Mouse (Mus musculus): ENCODE results near the gene Cap2. TPM values are rescaled to one million over a fixed set of nuclear protein-coding genes. Genes with fewer than 3 reads are reported as not detected.

Gene Cap2
- polyA plus RNA-seq, 1 experiment from 2014 or later: 6.6 TPM

DNA sequence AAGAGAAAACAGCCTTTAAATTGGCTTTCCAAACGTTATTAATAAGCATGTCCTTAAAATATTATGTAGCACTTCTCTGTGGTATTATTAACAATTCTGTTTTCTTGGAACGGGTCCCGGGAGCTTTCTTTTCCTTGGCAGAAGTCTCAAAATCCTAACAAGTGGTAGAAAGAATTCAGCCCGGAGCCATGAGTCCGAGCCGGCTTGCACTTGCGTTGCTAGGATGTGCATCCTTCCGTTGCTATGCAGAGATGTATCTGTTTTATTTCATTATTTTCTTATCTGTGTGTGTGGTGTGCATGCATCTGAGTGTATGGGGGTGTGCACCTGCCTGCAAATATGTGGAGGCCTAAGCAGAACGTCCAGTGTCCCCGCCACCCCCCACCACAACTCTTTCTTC, 126.2 kb downstream of the Cap2 start:
- Histone ChIP-seq H3K4me3 (ENCODE audit: low read depth, low read length) (no peak overlapping the region), H3K4me1 (replicated peaks; ENCODE audit: control insufficient read depth, insufficient read depth) (no peaks in the 10 kb centered on the region), H3K9me3 (ENCODE audit: control insufficient read depth, low read length) (no peaks in the 10 kb centered on the region), H3K27ac (replicated peaks) (no peak overlapping the region), H3K9ac (ENCODE audit: low read length) (no peak overlapping the region), H3K36me3 (ENCODE audit: control insufficient read depth, insufficient read depth, low read length) (no peaks in the 10 kb centered on the region), H3K27me3 (ENCODE audit: control insufficient read depth, insufficient read depth, low read length) (no peaks in the 10 kb centered on the region), H3K4me2 (replicated peaks; ENCODE audit: low read depth) (no peak overlapping the region)
- 54% methylated on average over 10 of the region's 10 CpGs for WGBS
- DNase-seq (ENCODE audit: low spot score) (no peak), ATAC-seq (ENCODE audit: low FRiP score, low TSS enrichment) (no peak)
- TF ChIP-seq EP300 (optimal IDR thresholded peaks at IDR 0.05): no peak
- no peak for TF ChIP-seq CTCF (IDR thresholded peaks at IDR 0.05; ENCODE audit: low read depth)

DNA sequence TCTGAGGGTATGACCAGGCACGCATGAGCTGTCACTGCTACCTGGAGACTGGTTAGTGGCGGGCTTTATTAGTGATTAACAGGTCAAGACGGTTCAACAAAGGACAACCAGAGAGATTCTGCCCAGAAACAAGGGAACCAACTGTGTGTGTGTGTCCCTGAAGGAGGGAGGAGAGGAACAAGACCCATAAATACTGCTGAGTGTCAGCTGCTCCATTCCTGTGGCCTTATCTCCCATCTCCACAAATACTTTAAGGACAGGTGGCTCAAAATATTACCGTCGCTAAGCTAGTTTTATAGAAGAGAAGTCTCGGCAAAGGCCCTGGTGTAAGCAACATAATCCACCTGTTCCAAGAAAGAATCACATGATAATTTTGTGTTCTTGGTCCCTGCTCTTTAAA, 127.7 kb downstream of the Cap2 start:
- no peak for ATAC-seq (ENCODE audit: low FRiP score, low TSS enrichment)

DNA sequence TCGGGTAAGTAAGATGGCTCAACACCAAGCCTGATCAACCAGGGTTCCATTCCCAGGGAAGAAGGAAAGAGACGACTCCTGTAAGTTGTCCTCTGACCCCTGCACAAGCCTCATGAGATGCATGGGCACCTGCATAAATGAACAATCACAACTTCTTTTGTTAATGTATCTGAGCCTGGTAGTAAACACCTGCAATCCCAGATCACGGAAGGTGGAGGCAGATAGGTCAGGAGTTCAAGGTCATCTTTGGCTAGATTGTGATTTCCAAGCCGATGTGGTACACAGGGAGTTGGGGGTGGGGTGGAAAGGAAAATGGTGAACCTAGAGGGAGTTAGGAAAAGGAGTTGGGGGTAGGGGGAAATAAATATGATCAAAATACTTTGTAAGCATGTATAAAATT, 131.1 kb downstream of the Cap2 start:
- TF ChIP-seq EP300 (optimal IDR thresholded peaks at IDR 0.05) (no peak), CTCF (IDR thresholded peaks at IDR 0.05; ENCODE audit: low read depth) (no peak)
- Histone ChIP-seq H3K4me1 (replicated peaks; ENCODE audit: control insufficient read depth, insufficient read depth) (no peaks in the 10 kb centered on the region), H3K4me3 (ENCODE audit: low read depth, low read length) (no peak overlapping the region), H3K27me3 (ENCODE audit: control insufficient read depth, insufficient read depth, low read length) (no peaks in the 10 kb centered on the region), H3K36me3 (ENCODE audit: control insufficient read depth, insufficient read depth, low read length) (no peaks in the 10 kb centered on the region), H3K9ac (ENCODE audit: low read length) (no peak overlapping the region), H3K27ac (replicated peaks) (no peak overlapping the region), H3K4me2 (replicated peaks; ENCODE audit: low read depth) (no peak overlapping the region), H3K9me3 (ENCODE audit: control insufficient read depth, low read length) (no peaks in the 10 kb centered on the region)
- ATAC-seq (ENCODE audit: low FRiP score, low TSS enrichment) (no peak), DNase-seq (ENCODE audit: low spot score) (no peak)
- WGBS: 46% methylated on average over 4 of the region's 4 CpGs

More for the DNA sequence above, 127.7 kb downstream of the Cap2 start:
- Histone ChIP-seq H3K4me1 (replicated peaks; ENCODE audit: control insufficient read depth, insufficient read depth) (no peaks in the 10 kb centered on the region), H3K9me3 (ENCODE audit: control insufficient read depth, low read length) (no peaks in the 10 kb centered on the region), H3K27me3 (ENCODE audit: control insufficient read depth, insufficient read depth, low read length) (no peaks in the 10 kb centered on the region), H3K4me2 (replicated peaks; ENCODE audit: low read depth) (no peak overlapping the region), H3K27ac (replicated peaks) (no peak overlapping the region), H3K36me3 (ENCODE audit: control insufficient read depth, insufficient read depth, low read length) (no peaks in the 10 kb centered on the region), H3K9ac (ENCODE audit: low read length) (no peak overlapping the region), H3K4me3 (ENCODE audit: low read depth, low read length) (no peak overlapping the region)
- WGBS: 69% methylated on average over 6 of the region's 6 CpGs
- DNase-seq (ENCODE audit: low spot score): no peak
- no peak for TF ChIP-seq CTCF (IDR thresholded peaks at IDR 0.05; ENCODE audit: low read depth)
- TF ChIP-seq EP300 (optimal IDR thresholded peaks at IDR 0.05): no peak

DNA sequence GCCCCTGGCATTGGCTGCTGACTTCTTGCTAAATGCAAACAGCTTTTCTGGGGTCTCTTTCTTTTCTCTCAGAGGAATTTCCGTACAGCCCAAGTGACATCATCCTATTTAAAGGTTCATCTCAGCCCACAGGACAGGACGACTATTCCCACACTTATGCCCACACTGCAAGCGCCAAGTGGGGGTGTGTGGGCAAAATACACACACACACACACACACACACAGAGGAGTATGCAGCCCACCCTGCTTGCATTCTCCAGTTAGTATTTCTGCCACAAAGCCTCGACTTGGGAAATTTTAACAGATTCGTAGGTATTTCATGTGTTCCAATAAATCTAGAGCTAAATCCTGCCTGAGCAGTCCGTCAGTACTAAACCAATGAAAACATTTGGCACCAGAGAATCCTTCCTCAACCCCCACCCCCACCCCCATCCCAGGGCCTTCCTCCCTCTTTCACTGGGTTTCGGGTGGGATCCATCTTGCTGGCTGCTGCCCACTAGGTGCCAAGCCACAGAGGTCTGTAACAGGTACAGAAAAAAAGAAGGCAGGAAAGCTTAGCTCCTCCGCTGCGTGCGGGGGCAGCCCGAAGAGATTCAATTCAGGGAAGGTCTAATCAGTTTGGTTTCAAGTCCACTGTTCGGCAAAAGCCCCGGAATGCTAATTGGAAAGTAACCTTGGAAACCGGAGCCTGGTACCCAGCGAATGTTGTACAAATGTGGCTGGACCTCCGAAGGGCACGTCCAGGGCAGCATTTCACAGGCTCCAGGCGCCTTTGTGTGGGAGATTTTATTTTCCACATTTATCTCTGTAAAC, 131.9 kb downstream of the Cap2 start:
- WGBS: 55% methylated on average over 18 of the region's 18 CpGs
- no peak for ATAC-seq (ENCODE audit: low FRiP score, low TSS enrichment)

DNA sequence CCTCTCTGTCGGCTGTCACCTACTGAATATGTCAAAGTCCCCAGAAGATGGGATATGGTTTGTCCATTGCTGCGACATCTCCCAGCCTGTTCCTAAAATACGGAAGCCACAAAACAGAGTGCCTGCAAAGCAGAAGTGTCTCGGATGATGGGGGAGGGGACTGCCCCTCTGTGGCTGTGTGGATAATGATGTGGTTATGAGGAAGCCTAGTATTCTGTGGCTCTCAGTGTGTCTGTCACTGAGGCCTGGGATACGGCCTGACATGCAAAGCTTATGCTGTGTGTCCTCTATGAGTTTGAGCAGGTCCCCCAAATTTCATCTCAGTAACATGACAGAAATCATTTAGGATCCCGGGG, 132.5 kb downstream of the Cap2 start:
- H3K4me1 ChIP-seq (replicated peaks; ENCODE audit: control insufficient read depth, insufficient read depth): no peaks in the 10 kb centered on the region
- ATAC-seq (ENCODE audit: low FRiP score, low TSS enrichment) (no peak), DNase-seq (ENCODE audit: low spot score) (no peak)
- no peak overlapping the region for H3K4me3 ChIP-seq (ENCODE audit: low read depth, low read length)
- no peaks in the 10 kb centered on the region for H3K36me3 ChIP-seq (ENCODE audit: control insufficient read depth, insufficient read depth, low read length)
- TF ChIP-seq EP300 (optimal IDR thresholded peaks at IDR 0.05) (no peak), CTCF (IDR thresholded peaks at IDR 0.05; ENCODE audit: low read depth) (no peak)
- 64% methylated on average over 6 of the region's 6 CpGs for WGBS
- H3K4me2 ChIP-seq (replicated peaks; ENCODE audit: low read depth): no peak overlapping the region
- H3K9me3 ChIP-seq (ENCODE audit: control insufficient read depth, low read length): no peaks in the 10 kb centered on the region
- no peaks in the 10 kb centered on the region for H3K27me3 ChIP-seq (ENCODE audit: control insufficient read depth, insufficient read depth, low read length)
- no peak overlapping the region for H3K27ac ChIP-seq (replicated peaks)
- H3K9ac ChIP-seq (ENCODE audit: low read length): no peak overlapping the region

More for the DNA sequence above, 131.9 kb downstream of the Cap2 start:
- H3K9me3 ChIP-seq (ENCODE audit: control insufficient read depth, low read length): no peaks in the 10 kb centered on the region
- no peak overlapping the region for H3K27ac ChIP-seq (replicated peaks)
- no peaks in the 10 kb centered on the region for H3K4me1 ChIP-seq (replicated peaks; ENCODE audit: control insufficient read depth, insufficient read depth)
- H3K9ac ChIP-seq (ENCODE audit: low read length): no peak overlapping the region
- no peaks in the 10 kb centered on the region for H3K27me3 ChIP-seq (ENCODE audit: control insufficient read depth, insufficient read depth, low read length)
- no peak overlapping the region for H3K4me3 ChIP-seq (ENCODE audit: low read depth, low read length)
- DNase-seq (ENCODE audit: low spot score): no peak
- TF ChIP-seq CTCF (IDR thresholded peaks at IDR 0.05; ENCODE audit: low read depth): no peak
- TF ChIP-seq EP300 (optimal IDR thresholded peaks at IDR 0.05): no peak
- no peak overlapping the region for H3K4me2 ChIP-seq (replicated peaks; ENCODE audit: low read depth)
- H3K36me3 ChIP-seq (ENCODE audit: control insufficient read depth, insufficient read depth, low read length): no peaks in the 10 kb centered on the region
